ENCODE assay signal across 23 mouse cellular contexts in the genomic region with DNA sequence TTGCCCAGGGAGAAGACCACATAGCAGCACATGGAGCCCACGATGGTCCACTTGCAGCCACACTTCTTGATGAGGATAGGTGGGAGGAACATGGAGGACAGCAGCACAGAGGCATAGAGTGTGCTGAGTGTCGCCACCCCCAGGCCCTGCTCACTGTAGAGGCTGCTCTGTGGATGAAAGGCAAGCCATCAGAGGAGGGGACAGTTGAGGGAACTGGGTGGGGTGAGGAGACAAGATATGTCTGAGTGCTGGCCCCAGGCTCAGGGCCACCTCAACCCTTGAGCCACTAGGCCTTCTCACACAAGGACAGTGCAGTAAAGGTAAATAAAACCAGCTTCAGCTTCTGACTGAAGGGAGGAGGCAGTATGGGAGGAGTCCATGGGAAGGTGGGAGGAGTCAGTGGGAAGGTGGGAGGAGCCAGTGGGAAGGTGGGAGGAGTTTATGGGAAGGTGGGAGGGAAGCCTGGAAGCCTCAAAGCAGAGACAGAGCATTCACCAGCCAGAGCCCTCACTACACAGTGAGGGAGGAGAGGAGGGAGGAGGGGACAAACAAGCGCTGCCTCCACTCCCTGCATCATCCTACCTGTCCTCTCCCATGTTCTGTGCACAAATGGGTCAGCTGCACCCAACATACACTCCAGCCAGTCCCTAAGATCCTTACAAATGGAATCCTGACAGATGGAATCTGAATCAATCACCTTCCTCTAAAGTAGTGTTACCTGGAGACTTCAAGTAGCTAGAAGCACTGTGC. TPM values are rescaled to one million over a fixed set of nuclear protein-coding genes. Genes with fewer than 3 reads are reported as not detected.
DNase-seq lines count a peak whose midpoint lies in the region; ATAC-seq and TF ChIP-seq lines count a peak whose summit lies in the region.
"Not testable (repeated sequence)": the region's sequence is repeated elsewhere in the genome, so short reads cannot be mapped to it uniquely, and the experiment has no call there.
"Had no signal": no experiment of that assay in that cellular context is flagged by ENCODE, and none has a peak within 500 bp of the region (broad histone marks: within the 10 kb centered on the region; RNA-seq: fewer than 3 reads in every experiment).

No protein-coding gene starts in this region.

- 91% methylated on average over 1 of the region's 3 CpGs for WGBS in heart, postnatal 0 days
- no CpG with 5 or more reads among the region's 3 CpGs for WGBS in hindbrain, embryonic 16.5 days
- 88% methylated on average over 1 of the region's 3 CpGs for WGBS in kidney, embryonic 16.5 days
- WGBS in lung, embryonic 15.5 days, result 80% methylated on average over 1 of the region's 3 CpGs
- WGBS in midbrain, embryonic 14.5 days, result 86% methylated on average over 1 of the region's 3 CpGs
- 89% methylated on average over 1 of the region's 3 CpGs for WGBS in neural tube, embryonic 14.5 days

- ATAC-seq in erythroid progenitor cell, adult 5-6 weeks (replicated peaks; ENCODE audit: low FRiP score, poor library complexity, severe bottlenecking), result peak; percentile 43
- 0 out of 2 replicates have a peak, but pooled peaks have one; percentile 12 for ATAC-seq in heart, postnatal 0 days (ENCODE audit: insufficient read depth, low read depth)
- ATAC-seq in hindbrain, embryonic 16.5 days, result peak; percentile 50; the same call in 1 of the 2 replicates
- ATAC-seq in kidney, embryonic 16.5 days (ENCODE audit: low FRiP score, low TSS enrichment), result peak; percentile 47
- peak; percentile 36; the same call in 1 of the 2 replicates for ATAC-seq in lung, embryonic 15.5 days (ENCODE audit: borderline replicate concordance, extremely low read depth, low FRiP score, low TSS enrichment)
- peak; percentile 47 for ATAC-seq in midbrain, embryonic 14.5 days (ENCODE audit: low FRiP score, low TSS enrichment)
- ATAC-seq in neural tube, embryonic 14.5 days (ENCODE audit: low read depth), result peak; percentile 49; the same call in 1 of the 2 replicates

- H3K9me3 ChIP-seq in heart, postnatal 0 days (replicated peaks; ENCODE audit: control insufficient read depth, low read length); hindbrain, embryonic 16.5 days (ENCODE audit: control insufficient read depth, low read length); kidney, embryonic 16.5 days (ENCODE audit: low read length); lung, embryonic 15.5 days; midbrain, embryonic 14.5 days (ENCODE audit: control insufficient read depth, low read length); neural tube, embryonic 14.5 days (ENCODE audit: control insufficient read depth, low read length): not testable (repeated sequence)

- not testable (repeated sequence) for H3K9ac ChIP-seq in heart, postnatal 0 days (replicated peaks; ENCODE audit: low read depth, low read length); hindbrain, embryonic 16.5 days (ENCODE audit: low read depth, low read length); kidney, embryonic 16.5 days (replicated peaks; ENCODE audit: low read length); lung, embryonic 15.5 days; midbrain, embryonic 14.5 days (replicated peaks; ENCODE audit: low read length); neural tube, embryonic 14.5 days (replicated peaks; ENCODE audit: low read depth, low read length)

- not testable (repeated sequence) for H3K4me2 ChIP-seq in heart, postnatal 0 days (ENCODE audit: low read depth, low read length); hindbrain, embryonic 16.5 days (ENCODE audit: low read length); kidney, embryonic 16.5 days (replicated peaks; ENCODE audit: low read depth, low read length); lung, embryonic 15.5 days; midbrain, embryonic 14.5 days (ENCODE audit: low read length); neural tube, embryonic 14.5 days (ENCODE audit: low read depth, low read length)

- H3K27me3 ChIP-seq in heart, postnatal 0 days (ENCODE audit: control insufficient read depth, insufficient read depth, low read length); hindbrain, embryonic 16.5 days (replicated peaks; ENCODE audit: control insufficient read depth, insufficient read depth, low read length); kidney, embryonic 16.5 days (ENCODE audit: insufficient read depth, low read length); lung, embryonic 15.5 days; midbrain, embryonic 14.5 days (ENCODE audit: control insufficient read depth, insufficient read depth, low read length); neural tube, embryonic 14.5 days (ENCODE audit: control insufficient read depth, insufficient read depth, low read length): not testable (repeated sequence)

- not testable (repeated sequence) for TF ChIP-seq CTCF in heart, postnatal 0 days (IDR thresholded peaks at IDR 0.05; ENCODE audit: low read depth)

- TF ChIP-seq EP300 in heart, postnatal 0 days (IDR thresholded peaks at IDR 0.05; ENCODE audit: low read depth), result not testable (repeated sequence)

- H3K4me1 ChIP-seq in heart, postnatal 0 days (ENCODE audit: control insufficient read depth, insufficient read depth); hindbrain, embryonic 16.5 days (ENCODE audit: control insufficient read depth, insufficient read depth, low read depth, low read length); kidney, embryonic 16.5 days (ENCODE audit: insufficient read depth, low read length); lung, embryonic 15.5 days; midbrain, embryonic 14.5 days (ENCODE audit: control insufficient read depth, insufficient read depth, low read length); neural tube, embryonic 14.5 days (ENCODE audit: control insufficient read depth, insufficient read depth, low read length): not testable (repeated sequence)

- not testable (repeated sequence) for H3K4me3 ChIP-seq in heart, postnatal 0 days (ENCODE audit: low read depth, low read length); hindbrain, embryonic 16.5 days (ENCODE audit: low read length); kidney, embryonic 16.5 days (ENCODE audit: low read length); lung, embryonic 15.5 days; midbrain, embryonic 14.5 days (replicated peaks; ENCODE audit: low read depth, low read length); neural tube, embryonic 14.5 days (ENCODE audit: low read depth, low read length)

- not testable (repeated sequence) for H3K36me3 ChIP-seq in heart, postnatal 0 days (replicated peaks; ENCODE audit: control insufficient read depth, insufficient read depth, low read length); hindbrain, embryonic 16.5 days (ENCODE audit: control insufficient read depth, insufficient read depth, low read length); kidney, embryonic 16.5 days (ENCODE audit: insufficient read depth, low read length); lung, embryonic 15.5 days; midbrain, embryonic 14.5 days (ENCODE audit: control insufficient read depth, insufficient read depth, low read length); neural tube, embryonic 14.5 days (ENCODE audit: control insufficient read depth, insufficient read depth, low read length)

- DNase-seq in heart, postnatal 0 days (ENCODE audit: low spot score); midbrain, embryonic 14.5 days: not testable (repeated sequence)

- not testable (repeated sequence) for H3K27ac ChIP-seq in heart, postnatal 0 days (ENCODE audit: low read depth); hindbrain, embryonic 16.5 days (ENCODE audit: low read depth, low read length); kidney, embryonic 16.5 days (ENCODE audit: low read length); lung, embryonic 15.5 days; midbrain, embryonic 14.5 days (replicated peaks; ENCODE audit: low read depth, low read length); neural tube, embryonic 14.5 days (ENCODE audit: low read depth, low read length)

RNA-seq across cellular contexts. Expression of gene Gm49630, which starts 5.3 kb away (rescaled TPM):
- total RNA-seq in erythroid progenitor cell, adult 5-6 weeks (2015; ENCODE audit: low replicate concordance), result not detected in 2 replicates
- total RNA-seq in erythroid progenitor cell, adult 5-6 weeks (2017; ENCODE audit: low replicate concordance), result not detected in 2 replicates
- not detected in 2 replicates for total RNA-seq in heart, postnatal 0 days (2014; rRNA removed; ENCODE audit: low replicate concordance)
- polyA plus RNA-seq in heart, postnatal 0 days (2015; fragmentation: Nextera tagmentation; extraction: Ambion mirVana), result not detected in 2 replicates
- polyA plus RNA-seq in hindbrain, embryonic 16.5 days (2015; fragmentation: Nextera tagmentation; extraction: Ambion mirVana), result not detected in 2 replicates
- not detected in 2 replicates for polyA plus RNA-seq in kidney, embryonic 16.5 days (2015; fragmentation: Nextera tagmentation; extraction: Ambion mirVana)
- polyA plus RNA-seq in lung, embryonic 15.5 days (2015; fragmentation: Nextera tagmentation; extraction: Ambion mirVana), result not detected in 2 replicates
- not detected in 2 replicates for polyA plus RNA-seq in midbrain, embryonic 14.5 days (2014; fragmentation: Nextera tagmentation; extraction: Ambion mirVana)
- polyA plus RNA-seq in neural tube, embryonic 14.5 days (2014; fragmentation: Nextera tagmentation; extraction: Ambion mirVana), result not detected in 2 replicates
- total RNA-seq: adrenal gland, postnatal 25 days; ES-E14; gastrocnemius, postnatal 10 days; heart, adult 18-20 months; heart, postnatal 4 days; left cerebral cortex, adult 18-20 months; left cerebral cortex, postnatal 25 days had no signal
- polyA plus RNA-seq: brain, embryonic 14.5 days; embryonic facial prominence, embryonic 14.5 days; forebrain, embryonic 10.5 days; forebrain, embryonic 16.5 days; heart, embryonic 15.5 days; intestine, embryonic 14.5 days; large intestine, adult 2 months; limb, embryonic 14.5 days; liver, embryonic 16.5 days had no signal

RNA-seq across cellular contexts. Expression of gene Unc93a2, which starts 8.1 kb away (rescaled TPM):
- total RNA-seq in erythroid progenitor cell, adult 5-6 weeks (2015; ENCODE audit: low replicate concordance), result not detected in 2 replicates
- total RNA-seq in erythroid progenitor cell, adult 5-6 weeks (2017; ENCODE audit: low replicate concordance), result not detected in 2 replicates
- not detected in 2 replicates for total RNA-seq in heart, postnatal 0 days (2014; rRNA removed; ENCODE audit: low replicate concordance)
- not detected in 2 replicates for polyA plus RNA-seq in heart, postnatal 0 days (2015; fragmentation: Nextera tagmentation; extraction: Ambion mirVana)
- polyA plus RNA-seq in hindbrain, embryonic 16.5 days (2015; fragmentation: Nextera tagmentation; extraction: Ambion mirVana), result not detected in 2 replicates
- not detected in 2 replicates for polyA plus RNA-seq in kidney, embryonic 16.5 days (2015; fragmentation: Nextera tagmentation; extraction: Ambion mirVana)
- polyA plus RNA-seq in lung, embryonic 15.5 days (2015; fragmentation: Nextera tagmentation; extraction: Ambion mirVana), result not detected in 2 replicates
- polyA plus RNA-seq in midbrain, embryonic 14.5 days (2014; fragmentation: Nextera tagmentation; extraction: Ambion mirVana), result not detected in 2 replicates
- not detected in 2 replicates for polyA plus RNA-seq in neural tube, embryonic 14.5 days (2014; fragmentation: Nextera tagmentation; extraction: Ambion mirVana)
- total RNA-seq: gastrocnemius, postnatal 10 days; heart, adult 18-20 months; heart, postnatal 4 days; left cerebral cortex, adult 18-20 months; left cerebral cortex, postnatal 25 days had no signal
- polyA plus RNA-seq: embryonic facial prominence, embryonic 14.5 days; forebrain, embryonic 10.5 days; forebrain, embryonic 16.5 days; heart, embryonic 15.5 days; intestine, embryonic 14.5 days had no signal

RNA-seq across cellular contexts. Expression of gene Ttll2, which starts 24.6 kb away (rescaled TPM):
- total RNA-seq in erythroid progenitor cell, adult 5-6 weeks (2015; ENCODE audit: low replicate concordance), result not detected in 2 replicates
- total RNA-seq in erythroid progenitor cell, adult 5-6 weeks (2017; ENCODE audit: low replicate concordance), result not detected in 2 replicates
- not detected in 2 replicates for total RNA-seq in heart, postnatal 0 days (2014; rRNA removed; ENCODE audit: low replicate concordance)
- not detected in 2 replicates for polyA plus RNA-seq in heart, postnatal 0 days (2015; fragmentation: Nextera tagmentation; extraction: Ambion mirVana)
- not detected in 2 replicates for polyA plus RNA-seq in hindbrain, embryonic 16.5 days (2015; fragmentation: Nextera tagmentation; extraction: Ambion mirVana)
- not detected in 2 replicates for polyA plus RNA-seq in kidney, embryonic 16.5 days (2015; fragmentation: Nextera tagmentation; extraction: Ambion mirVana)
- polyA plus RNA-seq in lung, embryonic 15.5 days (2015; fragmentation: Nextera tagmentation; extraction: Ambion mirVana), result not detected in 2 replicates
- polyA plus RNA-seq in midbrain, embryonic 14.5 days (2014; fragmentation: Nextera tagmentation; extraction: Ambion mirVana), result not detected in 2 replicates
- not detected in 2 replicates for polyA plus RNA-seq in neural tube, embryonic 14.5 days (2014; fragmentation: Nextera tagmentation; extraction: Ambion mirVana)
- total RNA-seq: ES-E14; gastrocnemius, postnatal 10 days; heart, adult 18-20 months; heart, postnatal 4 days; left cerebral cortex, adult 18-20 months; left cerebral cortex, postnatal 25 days had no signal
- polyA plus RNA-seq: brain, embryonic 14.5 days; embryonic facial prominence, embryonic 14.5 days; forebrain, embryonic 10.5 days; forebrain, embryonic 16.5 days; heart, embryonic 15.5 days; intestine, embryonic 14.5 days; limb, embryonic 14.5 days had no signal

RNA-seq across cellular contexts. Expression of gene Tcp10a, which starts 52.7 kb away (rescaled TPM):
- total RNA-seq in erythroid progenitor cell, adult 5-6 weeks (2015; ENCODE audit: low replicate concordance), result not detected in 2 replicates
- total RNA-seq in erythroid progenitor cell, adult 5-6 weeks (2017; ENCODE audit: low replicate concordance), result not detected in 2 replicates
- not detected in 2 replicates for total RNA-seq in heart, postnatal 0 days (2014; rRNA removed; ENCODE audit: low replicate concordance)
- polyA plus RNA-seq in heart, postnatal 0 days (2015; fragmentation: Nextera tagmentation; extraction: Ambion mirVana), result 0.07 TPM in 1 of 2 replicates, not detected in the other
- 0.09 and 0.13 TPM in 2 replicates for polyA plus RNA-seq in hindbrain, embryonic 16.5 days (2015; fragmentation: Nextera tagmentation; extraction: Ambion mirVana)
- polyA plus RNA-seq in kidney, embryonic 16.5 days (2015; fragmentation: Nextera tagmentation; extraction: Ambion mirVana), result not detected in 2 replicates
- 0.09 TPM in 1 of 2 replicates, not detected in the other for polyA plus RNA-seq in lung, embryonic 15.5 days (2015; fragmentation: Nextera tagmentation; extraction: Ambion mirVana)
- polyA plus RNA-seq in midbrain, embryonic 14.5 days (2014; fragmentation: Nextera tagmentation; extraction: Ambion mirVana), result not detected in 2 replicates
- 0.18 TPM in 1 of 2 replicates, not detected in the other for polyA plus RNA-seq in neural tube, embryonic 14.5 days (2014; fragmentation: Nextera tagmentation; extraction: Ambion mirVana)
- total RNA-seq: gastrocnemius, postnatal 10 days; heart, adult 18-20 months; heart, postnatal 4 days had no signal
- polyA plus RNA-seq: brain, embryonic 14.5 days; embryonic facial prominence, embryonic 14.5 days; forebrain, embryonic 10.5 days; forebrain, embryonic 16.5 days; heart, embryonic 15.5 days; intestine, embryonic 14.5 days; large intestine, adult 2 months; limb, embryonic 14.5 days; liver, embryonic 16.5 days had no signal
